In the genomic region with DNA sequence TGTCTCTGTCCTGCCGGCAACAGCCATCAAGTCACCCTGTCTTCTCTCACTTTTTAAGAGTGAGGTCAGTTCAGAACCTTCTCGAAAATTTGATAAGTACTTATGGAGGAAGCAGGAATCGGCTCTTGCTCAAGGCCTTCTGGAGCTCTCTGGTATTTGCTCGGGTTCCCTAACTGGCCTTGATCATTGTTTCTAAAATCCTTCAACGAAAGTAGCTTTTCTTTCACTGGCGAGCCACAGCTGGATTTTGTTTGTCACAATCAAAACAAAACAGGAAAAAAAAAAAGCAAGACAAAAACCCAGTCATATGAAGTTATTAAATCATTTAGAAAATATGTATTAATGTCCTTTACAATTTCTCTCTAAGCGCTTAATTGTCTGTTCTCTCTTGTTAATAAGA, we compare ENCODE assay signal across 19 mouse cellular contexts.
DNase-seq lines count a peak whose midpoint lies in the region; ATAC-seq and TF ChIP-seq lines count a peak whose summit lies in the region.
"Had no signal": no experiment of that assay in that cellular context is flagged by ENCODE, and none has a peak within 500 bp of the region (broad histone marks: within the 10 kb centered on the region; RNA-seq: fewer than 3 reads in every experiment).

No protein-coding gene starts in this region.

- no peaks in the 10 kb centered on the region for H3K4me1 ChIP-seq in heart, embryonic 12.5 days (replicated peaks)
- peaks cover 8% of the 10 kb centered on the region; the same call in 1 of the 2 replicates for H3K4me1 ChIP-seq in heart, embryonic 16.5 days (ENCODE audit: control insufficient read depth, insufficient read depth, low read length)
- H3K4me1 ChIP-seq in lung, embryonic 14.5 days (ENCODE audit: insufficient read depth), result no peaks in the 10 kb centered on the region
- H3K4me1 ChIP-seq: embryonic facial prominence, embryonic 12.5 days; forebrain, embryonic 15.5 days; hindbrain, embryonic 12.5 days had no signal

- no peak for DNase-seq in heart, adult 18-20 months
- no peak for DNase-seq in heart, adult 8-10 months (ENCODE audit: low spot score)
- peak; percentile 52 for DNase-seq in lung, embryonic 14.5 days
- DNase-seq in lung, postnatal 36 days, result no peak
- DNase-seq in heart, postnatal 10 days, result peak; percentile 5 to 14
- no peak for DNase-seq in T-cell, adult 2 months (ENCODE audit: low spot score)
- DNase-seq: adrenal gland, postnatal 14 days; cerebellum, adult 11-12 months; cerebellum, adult 9-10 months; cerebellum, postnatal 25 days; gastrocnemius, postnatal 36 days had no signal

- H3K9me3 ChIP-seq in heart, embryonic 12.5 days (replicated peaks), result no peaks in the 10 kb centered on the region
- H3K9me3 ChIP-seq in heart, embryonic 16.5 days (replicated peaks; ENCODE audit: control insufficient read depth, low read length), result no peaks in the 10 kb centered on the region; the same call in 1 of the 2 replicates
- no peaks in the 10 kb centered on the region for H3K9me3 ChIP-seq in lung, embryonic 14.5 days (ENCODE audit: low read depth, low read length)
- H3K9me3 ChIP-seq: embryonic facial prominence, embryonic 12.5 days; forebrain, embryonic 15.5 days; hindbrain, embryonic 12.5 days had no signal

- no peak overlapping the region for H3K9ac ChIP-seq in heart, embryonic 12.5 days
- no peak overlapping the region for H3K9ac ChIP-seq in heart, embryonic 16.5 days (ENCODE audit: low read length)
- no peak overlapping the region for H3K9ac ChIP-seq in lung, embryonic 14.5 days
- H3K9ac ChIP-seq: embryonic facial prominence, embryonic 12.5 days; forebrain, embryonic 15.5 days; hindbrain, embryonic 12.5 days had no signal

- H3K4me2 ChIP-seq in heart, embryonic 12.5 days, result no peak overlapping the region
- no peak overlapping the region for H3K4me2 ChIP-seq in heart, embryonic 16.5 days (ENCODE audit: low read depth, low read length)
- H3K4me2 ChIP-seq in lung, embryonic 14.5 days, result no peak overlapping the region
- H3K4me2 ChIP-seq: embryonic facial prominence, embryonic 12.5 days; forebrain, embryonic 15.5 days; hindbrain, embryonic 12.5 days had no signal

- no peaks in the 10 kb centered on the region for H3K27me3 ChIP-seq in heart, embryonic 12.5 days (replicated peaks)
- no peaks in the 10 kb centered on the region for H3K27me3 ChIP-seq in heart, embryonic 16.5 days (ENCODE audit: control insufficient read depth, insufficient read depth, low read length)
- H3K27me3 ChIP-seq in lung, embryonic 14.5 days (ENCODE audit: insufficient read depth, low read length), result no peaks in the 10 kb centered on the region
- H3K27me3 ChIP-seq: embryonic facial prominence, embryonic 12.5 days; forebrain, embryonic 15.5 days; hindbrain, embryonic 12.5 days had no signal

- no peaks in the 10 kb centered on the region for H3K36me3 ChIP-seq in heart, embryonic 12.5 days
- H3K36me3 ChIP-seq in heart, embryonic 16.5 days (ENCODE audit: control insufficient read depth, insufficient read depth), result no peaks in the 10 kb centered on the region
- no peaks in the 10 kb centered on the region for H3K36me3 ChIP-seq in lung, embryonic 14.5 days (ENCODE audit: insufficient read depth)
- H3K36me3 ChIP-seq: embryonic facial prominence, embryonic 12.5 days; forebrain, embryonic 15.5 days; hindbrain, embryonic 12.5 days had no signal

- H3K4me3 ChIP-seq in heart, embryonic 12.5 days, result no peak overlapping the region
- no peak overlapping the region for H3K4me3 ChIP-seq in heart, embryonic 16.5 days (ENCODE audit: low read length)
- H3K4me3 ChIP-seq in lung, embryonic 14.5 days (ENCODE audit: low read depth, low read length), result no peak overlapping the region
- H3K4me3 ChIP-seq: embryonic facial prominence, embryonic 12.5 days; forebrain, embryonic 15.5 days; hindbrain, embryonic 12.5 days had no signal

- 57% methylated on average over 7 of the region's 7 CpGs for WGBS in heart, embryonic 12.5 days
- WGBS in heart, embryonic 16.5 days, result 42% methylated on average over 7 of the region's 7 CpGs
- 48% methylated on average over 7 of the region's 7 CpGs for WGBS in lung, embryonic 14.5 days

- intact Hi-C loops in heart, postnatal 10 days (cut with DNase I), result no loop called here

- H3K27ac ChIP-seq in heart, embryonic 12.5 days (ENCODE audit: poor library complexity, severe bottlenecking), result peak overlapping the region; percentile 38; the same call in 1 of the 2 replicates
- H3K27ac ChIP-seq in heart, embryonic 16.5 days (ENCODE audit: low read length), result peak overlapping the region; percentile 83
- peak overlapping the region; percentile 54; the same call in 1 of the 2 replicates for H3K27ac ChIP-seq in lung, embryonic 14.5 days (ENCODE audit: low read depth)
- H3K27ac ChIP-seq: embryonic facial prominence, embryonic 12.5 days; forebrain, embryonic 15.5 days; hindbrain, embryonic 12.5 days had no signal

- ATAC-seq in heart, embryonic 12.5 days (ENCODE audit: insufficient number of reproducible peaks, low FRiP score), result no peak
- ATAC-seq in heart, embryonic 16.5 days (replicated peaks; ENCODE audit: extremely low read depth, insufficient read depth, low FRiP score), result no peak
- ATAC-seq in lung, embryonic 14.5 days (ENCODE audit: insufficient read depth), result no peak
- ATAC-seq: forebrain, embryonic 15.5 days; hindbrain, embryonic 16.5 days; inflammation-experienced regulatory T-cells, adult 6 months; intestine, postnatal 0 days had no signal

- no peak for TF ChIP-seq CTCF in lung, embryonic 14.5 days (IDR thresholded peaks at IDR 0.05; ENCODE audit: low read depth)

Comparison
In these comparisons a context has a peak if more than half of its experiments do, and no peak if none do; other contexts are left out.
1. DNase-seq: peak in lung, embryonic 14.5 days (single experiment) and heart, postnatal 10 days (2 of 2); none in heart, adult 18-20 months (0 of 2), heart, adult 8-10 months (single experiment), lung, postnatal 36 days (single experiment) and T-cell, adult 2 months (single experiment).
2. Peak in every context shown above with its lines, with median percentiles within 50 percentile points of each other: H3K27ac ChIP-seq.